Mouse (Mus musculus) embryonic stem cell, embryonic (primary cell): Measurements from ENCODE around the gene Pmf1.

Experiments
- CTCF ChIA-PET, 4 experiments: fragments of 300-600 bp in 2 of 4; fragments of 350-600 bp in 2 of 4; sonication (Branson Sonifier 250); formaldehyde crosslinking; loops; one replicate each; lab custom pipeline; 2022; ENCODE audit warnings: inconsistent platforms in 2 of 4; lab: Charles Lee
- POLR2A ChIA-PET, 4 experiments: fragments of 300-600 bp in 2 of 4; fragments of 350-600 bp in 2 of 4; sonication (Branson Sonifier 250); formaldehyde crosslinking; loops; one replicate each; lab custom pipeline; 2022; ENCODE audit warnings: antibody characterized with exemption in 4 of 4, inconsistent platforms in 1 of 4; lab: Charles Lee

Pmf1 gene

GRCm38 (mm10) chr3:88409741-88410644 is at the start of gene Pmf1:
Gene Pmf1 (minus strand): TSS chr3:88410331.
- POLR2A ChIA-PET, result interaction anchor here (0.5 to 8.6 kb wide), 198 partner anchors 8 to 771 kb away, joined by 3 to 120 read pairs (median 4); partner anchors contain the start of genes Smg5 (in 4 of the 4), Tmem79 (in 4 of the 4), Cct3 (in 3 of the 4) and Lamtor2 (in 3 of the 4)
- CTCF ChIA-PET, result interaction anchor here (0.5 to 7.2 kb wide), 36 partner anchors 10 to 963 kb away, joined by 3 to 190 read pairs (median 5); partner anchors contain the start of genes Slc25a44 (in 1 of the 4), Smg5 (in 1 of the 4) and Tmem79 (in 1 of the 4)

- CTCF ChIA-PET, result interaction anchor here in 3 of 4 experiments (0.9 to 4.1 kb wide), 6 partner anchors 8 to 52 kb away, joined by 3 to 27 read pairs (median 10); no protein-coding TSS in a partner anchor
- POLR2A ChIA-PET, result interaction anchor here in 3 of 4 experiments (0.6 to 1.4 kb wide), 9 partner anchors 8 to 541 kb away, joined by 3 to 6 read pairs (median 4); partner anchors contain the start of gene Pmf1 (in 1 of the 3)
Observed at GRCm38 (mm10) chr3:88458778-88459219, 48.7 kb upstream of the Pmf1 start.

- POLR2A ChIA-PET, result interaction anchor here (0.7 to 2.6 kb wide), 22 partner anchors 9 to 161 kb away, joined by 3 to 10 read pairs (median 4); partner anchors contain the start of genes Pmf1 (in 3 of the 4), Slc25a44 (in 2 of the 4) and Paqr6 (in 1 of the 4)
- CTCF ChIA-PET, result interaction anchor here (0.6 to 4.1 kb wide), 15 partner anchors 9 to 125 kb away, joined by 3 to 27 read pairs (median 4); no protein-coding TSS in a partner anchor
Observed at GRCm38 (mm10) chr3:88456746-88457532, 46.8 kb upstream of the Pmf1 start.

- POLR2A ChIA-PET, result interaction anchor here in 3 of 4 experiments (0.7 to 2.6 kb wide), 19 partner anchors 10 to 160 kb away, joined by 3 to 10 read pairs (median 4); partner anchors contain the start of genes Pmf1 (in 3 of the 3), Paqr6 (in 1 of the 3) and Slc25a44 (in 1 of the 3)
- CTCF ChIA-PET, result interaction anchor here (0.6 to 4.1 kb wide), 12 partner anchors 11 to 125 kb away, joined by 3 to 27 read pairs (median 5); no protein-coding TSS in a partner anchor
Observed at GRCm38 (mm10) chr3:88456313-88456712, 46.2 kb upstream of the Pmf1 start.

GRCm38 (mm10) chr3:88455588-88456264 is 45.6 kb upstream of the Pmf1 start:
- ChIA-PET POLR2A (interaction anchor here in 3 of 4 experiments (0.8 to 2.6 kb wide), 16 partner anchors 10 to 160 kb away, joined by 3 to 10 read pairs (median 4); partner anchors contain the start of genes Pmf1 (in 2 of the 3), Paqr6 (in 1 of the 3) and Slc25a44 (in 1 of the 3)), CTCF (interaction anchor here (0.6 to 4.1 kb wide), 11 partner anchors 12 to 1460 kb away, joined by 3 to 27 read pairs (median 4); no protein-coding TSS in a partner anchor)

GRCm38 (mm10) chr3:88454762-88455587 is 44.8 kb upstream of the Pmf1 start:
- ChIA-PET POLR2A (interaction anchor here in 3 of 4 experiments (1.1 to 2.6 kb wide), 4 partner anchors 13 to 45 kb away, joined by 3 to 8 read pairs (median 6); partner anchors contain the start of genes Pmf1 (in 1 of the 3) and Slc25a44 (in 1 of the 3)), CTCF (interaction anchor here in 2 of 4 experiments (0.6 to 4.1 kb wide), 3 partner anchors 12 to 1461 kb away, joined by 3 to 27 read pairs (median 4); no protein-coding TSS in a partner anchor)

- ChIA-PET POLR2A (interaction anchor here in 3 of 4 experiments (0.7 to 1.8 kb wide), 6 partner anchors 10 to 133 kb away, joined by 3 to 7 read pairs (median 3); partner anchors contain the start of gene Pmf1 (in 2 of the 3)), CTCF (interaction anchor here in 2 of 4 experiments (1.0 to 1.2 kb wide), 3 partner anchors 12 to 17 kb away, joined by 3 to 5 read pairs (median 3); no protein-coding TSS in a partner anchor)
Observed at GRCm38 (mm10) chr3:88453986-88454385, 43.9 kb upstream of the Pmf1 start.

GRCm38 (mm10) chr3:88453369-88453768 is 43.2 kb upstream of the Pmf1 start:
- ChIA-PET CTCF (interaction anchor here in 3 of 4 experiments (0.6 to 2.9 kb wide), 8 partner anchors 13 to 121 kb away, joined by 3 to 7 read pairs (median 4); no protein-coding TSS in a partner anchor), POLR2A (interaction anchor here in 3 of 4 experiments (0.7 to 1.8 kb wide), 7 partner anchors 10 to 43 kb away, joined by 3 to 8 read pairs (median 4); partner anchors contain the start of gene Pmf1 (in 2 of the 3))

GRCm38 (mm10) chr3:88452716-88453115 is 42.6 kb upstream of the Pmf1 start:
- ChIA-PET CTCF (interaction anchor here in 2 of 4 experiments (0.6 to 2.9 kb wide), 5 partner anchors 12 to 120 kb away, joined by 3 to 7 read pairs (median 6); no protein-coding TSS in a partner anchor), POLR2A (interaction anchor here (0.7 to 1.7 kb wide), 7 partner anchors 9 to 43 kb away, joined by 3 to 8 read pairs (median 3); partner anchors contain the start of gene Pmf1 (in 1 of the 4))

GRCm38 (mm10) chr3:88452246-88452645 is 42.1 kb upstream of the Pmf1 start:
- ChIA-PET CTCF (interaction anchor here in 1 of 4 experiments (1.2 to 2.9 kb wide), 3 partner anchors 12 to 120 kb away, joined by 6 to 7 read pairs (median 6); no protein-coding TSS in a partner anchor), POLR2A (interaction anchor here in 3 of 4 experiments (0.9 to 1.7 kb wide), 5 partner anchors 9 to 42 kb away, joined by 3 to 4 read pairs (median 3); partner anchors contain the start of gene Pmf1 (in 1 of the 3))

GRCm38 (mm10) chr3:88450379-88451131 is 40.4 kb upstream of the Pmf1 start:
- CTCF ChIA-PET, result interaction anchor here in 3 of 4 experiments (0.6 to 2.9 kb wide), 9 partner anchors 10 to 59 kb away, joined by 3 to 17 read pairs (median 4); partner anchors contain the start of gene Lmna (in 1 of the 3)
- POLR2A ChIA-PET, result interaction anchor here in 3 of 4 experiments (0.6 to 4.0 kb wide), 13 partner anchors 8 to 314 kb away, joined by 3 to 27 read pairs (median 4); partner anchors contain the start of genes Pmf1 (in 1 of the 3), Sema4a (in 1 of the 3) and Slc25a44 (in 1 of the 3)

GRCm38 (mm10) chr3:88449395-88450023 is 39.4 kb upstream of the Pmf1 start:
- CTCF ChIA-PET, result interaction anchor here (0.6 to 2.4 kb wide), 16 partner anchors 9 to 801 kb away, joined by 3 to 17 read pairs (median 4); partner anchors contain the start of gene Lmna (in 1 of the 4)
- POLR2A ChIA-PET, result interaction anchor here (0.6 to 4.0 kb wide), 26 partner anchors 9 to 315 kb away, joined by 3 to 27 read pairs (median 4); partner anchors contain the start of genes Pmf1 (in 3 of the 4), Slc25a44 (in 2 of the 4), Paqr6 (in 1 of the 4) and Sema4a (in 1 of the 4)

- CTCF ChIA-PET, result interaction anchor here in 3 of 4 experiments (0.6 to 2.4 kb wide), 7 partner anchors 8 to 64 kb away, joined by 3 to 17 read pairs (median 5); no protein-coding TSS in a partner anchor
- POLR2A ChIA-PET, result interaction anchor here in 3 of 4 experiments (0.6 to 4.0 kb wide), 11 partner anchors 9 to 1644 kb away, joined by 3 to 27 read pairs (median 4); partner anchors contain the start of genes Pmf1 (in 2 of the 3), Slc25a44 (in 2 of the 3) and Paqr6 (in 1 of the 3)
Observed at GRCm38 (mm10) chr3:88448443-88448842, 38.3 kb upstream of the Pmf1 start.
